Mouse (Mus musculus) kidney, postnatal 0 days (tissue): ENCODE results near the gene Rora. TPM values are rescaled to one million over a fixed set of nuclear protein-coding genes. Genes with fewer than 3 reads are reported as not detected.

ENCODE experiments used
- ATAC-seq: fragments of 200-750 bp; cut with Nextera tagmentation; replicated peaks from 2 replicates; pipeline ENCODE4 v1.8.0; 2017; ENCODE audit warnings: low read depth, moderate number of reproducible peaks, moderate TSS enrichment, moderate library complexity; ENCODE audit not compliant: low FRiP score
- DNase-seq: peaks from one replicate; pipeline ENCODE4 v3.0.0-alpha.2; 2016; ENCODE audit warnings: low spot score
- H3K27ac ChIP-seq: fragments of 300-500 bp; sonication (generic); 2 replicates; pipeline ENCODE4 v1.5.1; 2014; ENCODE audit warnings: mild to moderate bottlenecking
- H3K27me3 ChIP-seq: fragments of 300-500 bp; sonication (generic); 2 replicates; pipeline ENCODE4 v1.6.1; 2014; ENCODE audit warnings: low read length, mixed read lengths; ENCODE audit not compliant: insufficient read depth
- H3K36me3 ChIP-seq: fragments of 300-500 bp; sonication (generic); 2 replicates; pipeline ENCODE4 v1.6.1; 2014; ENCODE audit warnings: low read length, mixed read lengths; ENCODE audit not compliant: insufficient read depth
- H3K4me1 ChIP-seq: fragments of 300-500 bp; sonication (generic); replicated peaks from 2 replicates; pipeline ENCODE4 v1.6.1; 2014; ENCODE audit warnings: antibody characterized with exemption, low read length, mixed read lengths; ENCODE audit not compliant: insufficient read depth
- H3K4me2 ChIP-seq: fragments of 300-500 bp; sonication (generic); 2 replicates; pipeline ENCODE4 v1.6.1; 2014; ENCODE audit warnings: mild to moderate bottlenecking, low read length, moderate library complexity, mixed read lengths
- H3K4me3 ChIP-seq: fragments of 300-500 bp; sonication (generic); replicated peaks from 2 replicates; pipeline ENCODE4 v1.5.1; 2014; ENCODE audit warnings: low read depth, low read length
- H3K9ac ChIP-seq: fragments of 300-500 bp; sonication (generic); 2 replicates; pipeline ENCODE4 v1.6.1; 2014; ENCODE audit warnings: low read depth, low read length
- H3K9me3 ChIP-seq: fragments of 300-500 bp; sonication (generic); replicated peaks from 2 replicates; pipeline ENCODE4 v1.6.1; 2016; ENCODE audit warnings: low read length, inconsistent platforms, mixed read lengths
- CTCF ChIP-seq: IDR thresholded peaks from 2 replicates; pipeline ENCODE4 v1.5.1; 2016; ENCODE audit warnings: antibody characterized with exemption, low read depth, mild to moderate bottlenecking, moderate library complexity
- WGBS: fragments of 180-500 bp; shearing (Covaris S2); extraction: QIAGEN DNeasy Blood & Tissue Kit; methylation state at CpG from one replicate; pipeline ENCODE4 v1.1.7; 2014; 5-methylcytosine and 5-hydroxymethylcytosine counted together
- polyA plus RNA-seq: library from polyadenylated mRNA; unstranded; fragments of >200 nt; fragmentation: Nextera tagmentation; extraction: Ambion mirVana; gene quantifications from 2 replicates; pipeline ENCODE4 v1.2.1, GENCODE M21; 2015

Rora gene
- polyA plus RNA-seq, 1 experiment from 2014 or later = 9.8 TPM

DNA sequence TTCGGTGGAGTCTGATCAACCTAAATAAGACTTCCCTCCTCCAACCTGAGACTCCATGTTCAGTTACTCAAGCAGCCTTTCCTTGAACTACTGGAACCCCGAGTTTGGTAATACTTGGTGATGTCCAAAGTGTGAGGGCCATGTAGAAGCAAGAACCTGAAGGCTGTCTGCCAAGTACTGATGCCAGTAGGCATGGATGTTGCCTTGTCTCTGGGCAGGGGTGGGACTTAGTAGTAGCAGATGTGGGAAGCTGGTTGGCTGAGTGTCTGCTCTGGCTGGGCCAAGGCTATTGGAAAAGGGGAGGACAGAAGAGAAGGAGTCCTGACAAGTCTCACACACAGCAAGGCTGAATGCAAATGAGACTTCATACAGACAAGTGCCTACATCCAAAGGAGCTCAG, 154.1 kb downstream of the Rora start:
- H3K27me3 ChIP-seq = no peaks in the 10 kb centered on the region
- no peak overlapping the region for H3K27ac ChIP-seq
- no peak for DNase-seq
- ATAC-seq = no peak
- H3K9me3 ChIP-seq = no peaks in the 10 kb centered on the region
- no peak overlapping the region for H3K4me2 ChIP-seq
- no peak for TF ChIP-seq CTCF
- 94% methylated on average over 2 of the region's 2 CpGs for WGBS
- H3K9ac ChIP-seq = no peak overlapping the region
- no peaks in the 10 kb centered on the region for H3K36me3 ChIP-seq
- no peak overlapping the region for H3K4me3 ChIP-seq
- H3K4me1 ChIP-seq = no peaks in the 10 kb centered on the region; the same call in 1 of the 2 replicates

DNA sequence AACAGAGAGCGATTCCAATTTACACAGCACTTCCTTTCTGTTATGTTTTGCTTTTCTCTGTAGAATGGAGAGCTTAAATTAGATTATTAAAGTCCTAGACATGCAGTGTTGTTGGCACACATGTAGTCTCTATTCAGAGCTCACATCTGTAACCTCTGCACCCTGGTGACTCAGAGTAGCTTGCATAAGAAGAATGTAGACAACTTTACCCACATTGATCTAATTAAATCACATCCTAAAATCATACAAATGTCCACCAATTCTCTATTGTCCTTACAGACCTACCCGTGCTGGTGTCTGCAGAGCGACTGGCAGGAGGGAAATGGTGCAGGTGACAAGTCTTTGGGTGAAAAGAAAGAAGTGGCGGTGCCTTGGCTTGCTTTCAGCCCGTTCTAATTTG, 155.9 kb downstream of the Rora start:
- ATAC-seq = no peak
- Histone ChIP-seq H3K4me2 (no peak overlapping the region), H3K9me3 (no peaks in the 10 kb centered on the region), H3K4me1 (peaks cover 6% of the 10 kb centered on the region; the same call in 1 of the 2 replicates), H3K36me3 (no peaks in the 10 kb centered on the region), H3K27ac (no peak overlapping the region), H3K9ac (no peak overlapping the region), H3K27me3 (no peaks in the 10 kb centered on the region), H3K4me3 (no peak overlapping the region)
- no peak for DNase-seq
- 87% methylated on average over 5 of the region's 5 CpGs for WGBS
- no peak for TF ChIP-seq CTCF

DNA sequence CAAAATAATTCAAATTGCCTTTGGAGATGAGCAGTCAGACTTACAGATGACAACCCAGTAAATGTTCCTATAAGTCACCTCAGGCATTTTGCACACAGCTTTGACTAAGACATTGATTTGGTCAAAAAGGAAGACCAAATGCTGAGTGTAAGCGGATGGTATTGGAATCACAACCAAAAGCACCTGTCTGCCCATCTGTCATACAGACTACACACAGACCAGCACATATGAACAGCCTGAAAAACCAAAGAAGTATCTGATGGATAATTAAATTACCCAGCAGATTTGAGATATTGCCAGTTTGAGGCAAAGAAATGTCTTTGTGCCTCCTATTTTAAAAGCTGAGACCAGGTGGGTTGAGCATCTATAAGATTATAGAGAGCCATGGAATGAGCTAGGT, 161.1 kb downstream of the Rora start:
- no peak overlapping the region for H3K9ac ChIP-seq
- no peak overlapping the region for H3K4me3 ChIP-seq
- 93% methylated on average over 1 of the region's 1 CpGs for WGBS
- DNase-seq (no peak), ATAC-seq (no peak)
- H3K36me3 ChIP-seq = no peaks in the 10 kb centered on the region
- no peak for TF ChIP-seq CTCF
- H3K27ac ChIP-seq = no peak overlapping the region
- H3K4me1 ChIP-seq = peaks cover 6% of the 10 kb centered on the region; the same call in 1 of the 2 replicates
- no peaks in the 10 kb centered on the region for H3K27me3 ChIP-seq
- H3K4me2 ChIP-seq = no peak overlapping the region
- H3K9me3 ChIP-seq = no peaks in the 10 kb centered on the region

DNA sequence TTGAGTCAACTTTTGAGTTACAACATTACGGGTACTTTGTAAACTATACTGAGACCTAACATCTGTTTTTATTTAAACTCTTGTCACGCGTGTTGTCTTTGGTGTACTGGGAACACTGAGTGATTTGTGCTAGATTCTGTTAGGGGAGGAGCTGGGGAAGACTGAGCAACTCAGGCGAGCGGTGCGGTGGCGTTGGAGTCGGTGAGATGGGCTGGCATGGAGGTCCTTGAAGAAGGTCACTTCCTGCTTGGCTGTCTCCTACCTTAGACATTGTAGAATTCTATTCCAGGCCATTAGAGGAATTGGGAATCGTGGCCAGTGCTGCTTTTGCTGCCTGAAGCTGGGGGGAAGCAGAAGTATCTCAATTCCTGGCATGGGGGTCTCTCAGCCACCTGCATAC, 162.3 kb downstream of the Rora start:
- DNase-seq (no peak), ATAC-seq (no peak)
- Histone ChIP-seq H3K4me3 (no peak overlapping the region), H3K27me3 (no peaks in the 10 kb centered on the region), H3K9ac (no peak overlapping the region), H3K4me1 (peaks cover 6% of the 10 kb centered on the region; the same call in 1 of the 2 replicates), H3K27ac (no peak overlapping the region), H3K9me3 (no peaks in the 10 kb centered on the region), H3K4me2 (no peak overlapping the region), H3K36me3 (no peaks in the 10 kb centered on the region)
- no peak for TF ChIP-seq CTCF
- WGBS = 93% methylated on average over 9 of the region's 9 CpGs

DNA sequence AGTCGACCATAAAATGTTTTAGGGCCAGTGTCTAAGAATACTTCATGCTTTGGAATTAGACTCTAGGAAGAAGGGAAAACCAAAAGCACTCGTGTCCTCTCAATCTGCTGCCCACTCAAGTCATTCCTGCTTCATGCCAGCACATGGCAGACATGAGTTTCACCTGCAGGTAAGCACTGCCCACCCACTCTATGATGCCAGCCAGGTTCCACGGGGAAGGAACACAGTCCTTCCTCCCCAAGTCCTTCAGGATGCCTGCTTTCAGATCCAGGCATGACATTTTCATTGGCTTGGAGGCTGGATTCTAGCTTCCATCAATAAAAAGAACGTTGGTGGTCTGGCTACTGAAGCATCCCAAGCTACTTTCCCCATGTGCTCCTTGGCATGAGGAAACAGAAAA, 166.4 kb downstream of the Rora start:
- TF ChIP-seq CTCF = no peak
- Histone ChIP-seq H3K36me3 (no peaks in the 10 kb centered on the region), H3K4me1 (no peaks in the 10 kb centered on the region), H3K27ac (no peak overlapping the region), H3K4me2 (no peak overlapping the region), H3K27me3 (no peaks in the 10 kb centered on the region), H3K9ac (no peak overlapping the region), H3K4me3 (no peak overlapping the region), H3K9me3 (no peaks in the 10 kb centered on the region)
- ATAC-seq = no peak
- no peak for DNase-seq
- 74% methylated on average over 4 of the region's 4 CpGs for WGBS

DNA sequence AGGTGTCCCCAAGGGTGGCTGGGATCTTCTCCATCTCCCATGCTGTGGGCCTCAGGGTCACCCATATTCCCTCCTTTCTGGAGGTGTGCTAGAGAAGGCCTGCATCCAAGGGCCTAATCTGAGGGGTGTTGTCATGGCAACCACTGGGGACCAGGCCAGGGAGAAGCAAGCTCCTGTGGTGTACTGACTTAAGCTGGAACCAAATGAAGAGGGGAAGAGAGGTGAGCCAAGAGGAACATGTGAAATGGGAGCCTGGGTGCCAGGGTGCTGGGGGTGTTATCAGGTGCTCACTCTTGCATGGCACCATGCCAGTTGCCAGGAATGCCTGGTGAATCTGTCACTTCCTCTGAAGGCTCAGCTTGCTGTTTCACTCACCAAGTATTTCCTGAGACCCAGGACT, 166.9 kb downstream of the Rora start:
- no peaks in the 10 kb centered on the region for H3K27me3 ChIP-seq
- DNase-seq = no peak
- no peak overlapping the region for H3K27ac ChIP-seq
- no peaks in the 10 kb centered on the region for H3K9me3 ChIP-seq
- H3K36me3 ChIP-seq = no peaks in the 10 kb centered on the region
- no peak overlapping the region for H3K4me2 ChIP-seq
- H3K4me3 ChIP-seq = no peak overlapping the region
- TF ChIP-seq CTCF = no peak
- 0 out of 2 replicates have a peak, but pooled peaks cover 4% of the 10 kb centered on the region for H3K4me1 ChIP-seq
- no peak overlapping the region for H3K9ac ChIP-seq
- ATAC-seq = no peak

DNA sequence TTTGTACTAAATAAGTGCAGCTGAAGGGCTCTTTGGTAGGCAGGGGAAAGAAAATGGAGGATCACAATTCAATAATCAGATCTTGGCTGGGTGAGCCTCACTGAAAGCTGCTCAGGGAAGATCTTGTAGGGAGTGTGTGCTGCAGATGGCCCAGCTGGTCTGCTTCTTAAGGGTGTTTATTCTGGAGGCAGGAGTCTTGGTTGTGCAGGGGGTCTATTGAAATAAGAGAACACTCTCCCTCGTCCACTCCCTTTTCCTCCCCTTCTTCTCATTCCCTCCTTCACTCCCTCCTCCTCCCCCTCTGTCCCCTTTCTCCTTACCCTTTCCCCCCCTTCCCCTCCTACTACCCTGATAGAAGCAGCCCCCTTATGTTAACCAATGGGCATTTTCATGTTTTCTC, 167.8 kb downstream of the Rora start:
- TF ChIP-seq CTCF = no peak
- H3K4me1 ChIP-seq = 0 out of 2 replicates have a peak, but pooled peaks cover 9% of the 10 kb centered on the region
- 45% methylated on average over 1 of the region's 1 CpGs for WGBS
- peak; percentile 82 for DNase-seq
- no peak overlapping the region for H3K4me2 ChIP-seq
- H3K9me3 ChIP-seq = no peaks in the 10 kb centered on the region
- H3K27ac ChIP-seq = no peak overlapping the region
- H3K36me3 ChIP-seq = no peaks in the 10 kb centered on the region
- H3K9ac ChIP-seq = no peak overlapping the region
- ATAC-seq = no peak; the same call in 1 of the 2 replicates
- no peaks in the 10 kb centered on the region for H3K27me3 ChIP-seq
- H3K4me3 ChIP-seq = no peak overlapping the region
